Mouse (Mus musculus) megakaryocyte progenitor cell, adult 5-6 weeks (primary cell): Measurements from ENCODE around the gene Rtp1. TPM values are rescaled to one million over a fixed set of nuclear protein-coding genes. Genes with fewer than 3 reads are reported as not detected.
A peak's percentile ranks its signal among the peaks of the same experiment; 100 is the strongest.

Source experiments
- ATAC-seq: replicated peaks from 2 replicates; pipeline ENCODE4 v1.8.0; 2016; ENCODE audit warnings: mild to moderate bottlenecking, moderate TSS enrichment, inconsistent platforms; ENCODE audit not compliant: poor library complexity
- total RNA-seq, 2 experiments: library from RNA; stranded (forward) in 1 of 2; stranded (reverse) in 1 of 2; fragments of 157-497, 149-512 nt in 1 of 2; fragments of 200-1000 nt in 1 of 2; gene quantifications; 2 replicates each; pipeline versions ENCODE4 v1.2.3 to v1.2.4; 2015 to 2017

The Rtp1 gene
- total RNA-seq, 2 experiments from 2014 or later, result not detected

GRCm38 (mm10) chr16:23454376-23454775 lies 25.4 kb downstream of the Rtp1 start:
- no peak for ATAC-seq

GRCm38 (mm10) chr16:23456534-23456933 lies 27.6 kb downstream of the Rtp1 start:
- no peak for ATAC-seq

DNA sequence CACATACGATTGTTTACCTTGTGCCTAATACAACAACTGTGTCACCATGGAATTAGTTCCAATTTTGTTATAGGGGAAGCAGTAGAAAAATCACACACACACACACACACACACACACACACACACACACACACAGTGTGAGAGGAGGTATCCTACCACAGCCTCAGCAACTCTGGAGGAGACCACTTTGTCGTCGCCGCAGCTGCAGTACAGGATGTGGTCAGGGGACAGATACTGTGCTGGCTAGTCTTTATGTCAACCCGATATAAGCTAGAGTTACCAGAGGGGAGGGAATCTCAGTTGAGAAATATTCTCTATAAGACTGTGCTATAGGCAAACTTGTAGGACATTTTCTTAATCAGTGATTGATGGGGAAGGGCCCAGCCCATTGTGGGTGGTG lies 28.4 kb downstream of the Rtp1 start:
- peak; percentile 55; the same call in 1 of the 2 replicates for ATAC-seq

- no peak for ATAC-seq
Observed at GRCm38 (mm10) chr16:23458906-23459588, 30.1 kb downstream of the Rtp1 start.

DNA sequence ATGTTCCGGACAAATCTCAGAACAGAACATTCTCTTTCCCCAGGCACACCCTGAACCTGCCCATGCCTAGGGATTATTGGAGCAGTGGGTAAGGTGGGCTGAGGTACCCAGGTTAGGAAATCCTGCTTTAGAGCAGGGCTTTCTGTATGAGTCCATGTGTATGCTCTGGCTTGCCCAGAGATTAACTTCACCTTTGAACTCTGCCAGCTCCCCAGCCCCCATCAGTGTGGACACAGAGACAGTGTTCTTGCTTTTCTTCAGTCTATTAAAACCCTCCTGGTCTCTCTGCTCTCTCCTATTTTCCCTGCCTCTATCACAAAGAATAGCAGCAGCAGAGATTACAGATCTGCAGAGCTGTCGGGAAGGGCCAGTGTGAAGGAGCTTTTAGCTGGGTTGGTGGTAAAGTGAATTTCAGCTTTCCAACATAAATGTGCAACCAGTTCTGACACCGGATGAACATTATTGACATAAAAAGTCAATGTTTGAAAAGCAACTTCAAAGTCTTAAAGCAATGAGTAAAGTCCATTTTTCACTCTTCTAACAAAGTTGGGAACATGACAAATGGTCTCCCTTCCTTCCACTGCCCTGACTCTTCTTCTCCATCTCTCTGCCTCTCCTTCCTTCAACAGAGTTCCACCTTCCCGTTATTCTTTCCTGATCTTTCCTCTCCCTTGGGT lies 34.9 kb downstream of the Rtp1 start:
- no peak for ATAC-seq

DNA sequence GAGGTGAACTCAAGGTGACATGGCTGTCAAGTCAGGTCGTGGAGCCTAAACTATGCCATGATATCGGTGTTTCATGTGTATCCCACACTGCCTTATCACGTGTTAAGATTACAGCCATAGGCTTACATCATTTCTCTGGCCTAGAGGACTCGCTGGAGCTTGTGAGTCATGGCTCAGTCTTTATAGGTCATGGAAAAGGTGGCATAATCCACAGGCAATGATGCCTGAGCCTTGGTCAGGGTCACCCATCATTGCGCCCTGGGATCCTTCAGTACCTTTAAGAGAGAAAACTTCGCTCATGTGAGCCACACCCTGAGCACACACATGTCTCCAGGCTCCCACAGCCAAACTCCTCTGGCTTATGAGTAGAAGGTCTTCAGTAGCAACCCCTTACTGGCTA lies 42.6 kb downstream of the Rtp1 start:
- ATAC-seq, result no peak

GRCm38 (mm10) chr16:23472046-23472445 lies 43.1 kb downstream of the Rtp1 start:
- no peak for ATAC-seq

DNA sequence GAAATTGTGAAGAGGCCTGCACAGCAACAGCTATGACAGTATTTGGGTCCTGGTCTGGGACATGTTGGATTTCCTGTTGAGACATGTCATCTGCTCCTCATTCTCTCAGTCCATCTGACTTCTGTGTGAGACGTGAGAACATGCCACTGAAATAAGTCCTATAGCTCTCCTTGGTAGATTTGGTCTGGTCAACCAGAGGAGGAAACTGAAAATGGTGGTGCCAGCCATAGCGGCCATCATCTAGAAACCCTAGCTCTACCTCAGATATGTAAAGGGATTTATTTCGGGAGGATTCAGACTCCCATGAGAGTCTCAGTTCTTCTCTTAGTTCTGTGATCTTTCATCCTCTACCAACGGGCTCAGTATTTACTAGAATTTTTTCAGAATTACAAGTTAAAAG lies 46.7 kb downstream of the Rtp1 start:
- ATAC-seq, result no peak

- ATAC-seq, result no peak
Observed at GRCm38 (mm10) chr16:23476598-23476997, 47.7 kb downstream of the Rtp1 start.

- ATAC-seq, result no peak
Observed at GRCm38 (mm10) chr16:23479872-23480603, 51.1 kb downstream of the Rtp1 start.

DNA sequence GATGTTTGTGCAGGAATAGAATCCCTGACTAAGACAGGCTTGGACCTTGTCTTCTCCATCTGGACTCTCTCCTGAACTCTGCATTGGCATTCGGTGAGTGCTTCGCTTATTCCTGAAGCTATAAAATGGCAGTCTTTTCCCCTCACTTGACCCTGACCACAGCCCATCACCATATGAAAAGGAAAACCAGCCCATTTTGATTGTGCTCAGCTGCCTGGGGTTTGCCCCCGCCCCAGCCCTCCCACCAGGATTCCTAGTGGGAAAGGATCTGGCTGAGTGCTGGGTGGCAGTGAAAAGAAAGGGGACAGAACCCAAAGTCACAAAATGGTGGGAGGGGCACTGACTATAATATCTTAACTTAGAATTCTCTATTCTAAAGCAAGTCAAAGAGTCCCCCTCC lies 53.3 kb downstream of the Rtp1 start:
- no peak for ATAC-seq

DNA sequence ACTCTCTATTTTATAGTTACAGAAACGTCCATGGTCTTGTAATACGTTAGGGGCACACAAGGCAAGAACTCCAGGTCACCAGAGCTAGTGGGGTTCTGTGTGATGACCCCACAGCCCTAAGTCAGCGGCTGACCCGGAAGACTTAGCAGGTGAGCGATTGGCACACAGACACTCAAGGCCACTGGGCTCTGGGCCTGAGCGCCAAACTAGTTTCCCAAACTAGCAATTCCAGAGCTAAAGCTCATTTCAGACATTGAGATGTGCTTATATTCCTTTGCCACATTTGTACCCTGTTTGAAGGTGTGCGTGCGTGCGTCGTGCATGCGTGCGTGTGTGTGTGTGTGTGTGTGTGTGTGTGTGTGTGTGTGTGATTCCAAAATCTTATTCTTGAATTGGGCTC lies 53.9 kb downstream of the Rtp1 start:
- ATAC-seq, result no peak

DNA sequence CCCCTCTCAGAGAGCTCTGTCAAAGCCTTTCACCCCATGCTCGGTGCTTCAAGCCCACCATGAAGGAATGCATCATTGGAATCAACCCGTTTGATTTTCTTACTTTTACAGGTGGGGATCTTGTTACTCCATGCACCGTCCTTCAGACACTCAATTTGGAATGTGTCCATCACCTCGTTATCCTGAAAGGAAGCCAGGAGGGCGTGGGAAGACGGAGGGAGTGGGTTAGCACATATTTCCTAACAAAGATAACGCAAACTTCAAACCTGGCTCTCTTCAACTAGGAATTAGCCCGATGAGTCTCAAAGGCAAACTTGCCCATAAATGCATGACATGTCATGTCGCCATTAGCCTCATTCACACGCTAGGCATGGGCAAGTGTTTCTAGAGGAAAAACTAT lies 54.4 kb downstream of the Rtp1 start:
- no peak for ATAC-seq

Other genes starting within 250 kb of the Rtp1 start
- gene St6gal1, start 204.4 kb upstream of the Rtp1 start, total RNA-seq (2015), result 0.05 and 0.37 TPM in 2 replicates
- 0.03 and 1.2 TPM in 2 replicates for gene St6gal1, start 204.4 kb upstream of the Rtp1 start, total RNA-seq (2017)
- gene Rtp4, start 91.2 kb downstream of the Rtp1 start, total RNA-seq (2015), result 4.6 and 5.6 TPM in 2 replicates
- gene Rtp4, start 91.2 kb downstream of the Rtp1 start, total RNA-seq (2017), result 1.2 and 2.4 TPM in 2 replicates
- not detected in 2 replicates for gene Masp1, start 91.7 kb downstream of the Rtp1 start, total RNA-seq (2015)
- not detected in 2 replicates for gene Masp1, start 91.7 kb downstream of the Rtp1 start, total RNA-seq (2017)